Mouse (Mus musculus): ENCODE measurements around the gene Fam178b.

- TF ChIP-seq CTCF (IDR thresholded peaks at IDR 0.05; ENCODE audit: low read depth, low read length) (no peak), EP300 (IDR thresholded peaks at IDR 0.05; ENCODE audit: insufficient read depth, low read depth, low read length) (no peak), POLR2A (IDR thresholded peaks at IDR 0.05; ENCODE audit: insufficient read depth, low read length) (no peak)
These were observed 76.0 kb downstream of the Fam178b start for GRCm38 (mm10) chr1:36606951-36607350.
